Mouse (Mus musculus): ENCODE measurements around the gene Tmem222.
A peak's percentile ranks its signal among the peaks of the same experiment; 100 is the strongest.

Tmem222 gene

DNA sequence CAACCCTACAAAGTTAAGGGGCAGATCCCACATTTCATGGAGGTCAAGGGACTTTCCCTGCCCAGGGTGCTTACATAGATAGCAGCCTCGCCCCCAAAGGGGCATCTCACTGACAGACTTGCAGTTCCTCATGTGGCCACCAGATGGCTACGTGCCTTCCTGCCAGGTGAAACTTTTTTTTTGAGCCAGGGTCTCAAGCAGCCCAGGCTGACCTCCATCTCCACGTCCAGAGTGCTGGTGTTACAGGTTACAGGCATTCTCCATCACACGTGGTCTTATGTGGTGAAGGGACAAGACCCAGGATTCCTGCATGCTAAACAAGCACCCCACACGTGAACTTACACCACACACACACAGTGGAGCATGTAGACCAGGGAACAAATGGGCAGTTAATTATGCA lies 60.0 kb downstream of the Tmem222 start:
- peak; percentile 38 for DNase-seq (ENCODE audit: low read depth, low spot score)
